8 mouse cellular contexts compared by ENCODE assay signal in the genomic region with DNA sequence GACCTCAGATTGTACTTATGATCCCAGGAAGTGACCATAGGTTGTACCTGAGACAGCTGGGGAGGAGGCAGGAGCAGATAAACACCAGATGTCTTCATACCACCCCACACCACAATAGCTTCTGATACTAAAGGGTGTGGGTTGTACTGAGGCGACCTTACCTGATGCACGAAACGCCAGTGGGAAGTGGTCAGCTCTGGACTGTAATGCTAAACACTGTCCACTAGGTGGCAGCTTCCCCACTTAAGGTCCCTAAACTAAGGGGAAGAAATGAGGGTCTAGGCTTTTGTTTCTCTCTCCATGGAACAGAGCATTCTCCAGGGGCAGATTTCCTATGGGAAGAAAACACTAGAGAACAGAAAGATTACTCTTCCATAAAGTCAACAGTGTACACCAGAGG. TPM values are rescaled to one million over a fixed set of nuclear protein-coding genes. Genes with fewer than 3 reads are reported as not detected.
DNase-seq lines count a peak whose midpoint lies in the region; ATAC-seq and TF ChIP-seq lines count a peak whose summit lies in the region.

No protein-coding gene starts in this region.

- peak; percentile 23 for TF ChIP-seq RAD21 in CH12.LX (IDR thresholded peaks at IDR 0.05; ENCODE audit: low read depth, low read length)

- TF ChIP-seq POLR2A in CH12.LX (IDR thresholded peaks at IDR 0.05; ENCODE audit: low read depth, low read length): no peak

- H3K27me3 ChIP-seq in hindbrain, embryonic 11.5 days (ENCODE audit: control insufficient read depth, insufficient read depth, low read length): no peaks in the 10 kb centered on the region
- no peaks in the 10 kb centered on the region for H3K27me3 ChIP-seq in hindbrain, embryonic 16.5 days (replicated peaks; ENCODE audit: control insufficient read depth, insufficient read depth, low read length)
- no peaks in the 10 kb centered on the region for H3K27me3 ChIP-seq in CH12.LX (replicated peaks)
- H3K27me3 ChIP-seq in limb, embryonic 10.5 days (ENCODE audit: low read depth, poor library complexity, severe bottlenecking): no peaks in the 10 kb centered on the region
- H3K27me3 ChIP-seq in forebrain, embryonic 16.5 days (replicated peaks; ENCODE audit: control insufficient read depth, insufficient read depth, low read length): no peaks in the 10 kb centered on the region

- TF ChIP-seq EP300 in CH12.LX (IDR thresholded peaks at IDR 0.05; ENCODE audit: low read length): no peak

- H3K36me3 ChIP-seq in hindbrain, embryonic 11.5 days (ENCODE audit: control insufficient read depth, insufficient read depth, low read length): no peaks in the 10 kb centered on the region
- no peaks in the 10 kb centered on the region for H3K36me3 ChIP-seq in hindbrain, embryonic 16.5 days (ENCODE audit: control insufficient read depth, insufficient read depth, low read length)
- H3K36me3 ChIP-seq in CH12.LX (replicated peaks in 1 of 2; ENCODE audit: control insufficient read depth in 1 of 2, insufficient read depth in 1 of 2, low read length in 1 of 2): peaks cover 0 to 5% of the 10 kb centered on the region in 2 experiments
- H3K36me3 ChIP-seq in limb, embryonic 10.5 days: peaks cover 11% of the 10 kb centered on the region
- peaks cover 5% of the 10 kb centered on the region for H3K36me3 ChIP-seq in forebrain, embryonic 16.5 days (ENCODE audit: control insufficient read depth, insufficient read depth)

- 37% methylated on average over 3 of the region's 3 CpGs for WGBS in hindbrain, embryonic 11.5 days
- 34% methylated on average over 3 of the region's 3 CpGs for WGBS in hindbrain, embryonic 16.5 days
- WGBS in limb, embryonic 10.5 days: 38% methylated on average over 3 of the region's 3 CpGs
- 24% methylated on average over 3 of the region's 3 CpGs for WGBS in forebrain, embryonic 16.5 days

- ATAC-seq in hindbrain, embryonic 11.5 days (ENCODE audit: low FRiP score): no peak
- ATAC-seq in hindbrain, embryonic 16.5 days: no peak
- peak; percentile 71 for ATAC-seq in megakaryocyte, adult 5-6 weeks (ENCODE audit: poor library complexity, severe bottlenecking)
- no peak for ATAC-seq in forebrain, embryonic 16.5 days

- H3K9me3 ChIP-seq in hindbrain, embryonic 11.5 days (ENCODE audit: control insufficient read depth, low read length): peaks cover 4% of the 10 kb centered on the region; the same call in 1 of the 2 replicates
- 0 out of 2 replicates have a peak, but pooled peaks cover 3% of the 10 kb centered on the region for H3K9me3 ChIP-seq in hindbrain, embryonic 16.5 days (ENCODE audit: control insufficient read depth, low read length)
- peaks cover 7% of the 10 kb centered on the region for H3K9me3 ChIP-seq in CH12.LX (replicated peaks; ENCODE audit: low read length)
- H3K9me3 ChIP-seq in limb, embryonic 10.5 days (replicated peaks): peaks cover 3% of the 10 kb centered on the region; the same call in 1 of the 2 replicates
- peaks cover 10% of the 10 kb centered on the region for H3K9me3 ChIP-seq in forebrain, embryonic 16.5 days (ENCODE audit: control insufficient read depth, low read length)

- no peaks in the 10 kb centered on the region for H3K4me1 ChIP-seq in hindbrain, embryonic 11.5 days (replicated peaks; ENCODE audit: control insufficient read depth, insufficient read depth, low read length)
- H3K4me1 ChIP-seq in hindbrain, embryonic 16.5 days (ENCODE audit: control insufficient read depth, insufficient read depth, low read depth, low read length): no peaks in the 10 kb centered on the region
- no peaks in the 10 kb centered on the region for H3K4me1 ChIP-seq in CH12.LX (ENCODE audit: control insufficient read depth in 1 of 2, insufficient read depth in 2 of 2)
- no peaks in the 10 kb centered on the region for H3K4me1 ChIP-seq in limb, embryonic 10.5 days
- H3K4me1 ChIP-seq in forebrain, embryonic 16.5 days (replicated peaks; ENCODE audit: control insufficient read depth, insufficient read depth, low read length): no peaks in the 10 kb centered on the region

- no peak overlapping the region for H3K4me2 ChIP-seq in hindbrain, embryonic 11.5 days (replicated peaks; ENCODE audit: low read depth, low read length)
- H3K4me2 ChIP-seq in hindbrain, embryonic 16.5 days (ENCODE audit: low read length): no peak overlapping the region
- no peak overlapping the region for H3K4me2 ChIP-seq in CH12.LX (ENCODE audit: insufficient read depth, low read depth, poor library complexity, severe bottlenecking)
- H3K4me2 ChIP-seq in forebrain, embryonic 16.5 days (ENCODE audit: low read length): no peak overlapping the region

- H3K9ac ChIP-seq in hindbrain, embryonic 11.5 days (ENCODE audit: low read depth, low read length): no peak overlapping the region
- H3K9ac ChIP-seq in hindbrain, embryonic 16.5 days (ENCODE audit: low read depth, low read length): no peak overlapping the region
- no peak overlapping the region for H3K9ac ChIP-seq in CH12.LX (ENCODE audit: insufficient read depth, low read depth)
- H3K9ac ChIP-seq in forebrain, embryonic 16.5 days (replicated peaks; ENCODE audit: low read depth, low read length): no peak overlapping the region

- peak; percentile 64 to 77 for TF ChIP-seq CTCF in CH12.LX (conservative IDR thresholded peaks at IDR 0.05 in 1 of 2, IDR thresholded peaks at IDR 0.05 in 1 of 2; ENCODE audit: low read depth in 2 of 2, low read length in 2 of 2)

- no peak overlapping the region for H3K4me3 ChIP-seq in hindbrain, embryonic 11.5 days (ENCODE audit: low read depth, low read length)
- H3K4me3 ChIP-seq in hindbrain, embryonic 16.5 days (ENCODE audit: low read length): no peak overlapping the region
- no peak overlapping the region for H3K4me3 ChIP-seq in CH12.LX (replicated peaks in 1 of 3; ENCODE audit: low read depth in 2 of 3, low read length in 2 of 3, poor library complexity in 1 of 3)
- H3K4me3 ChIP-seq in limb, embryonic 10.5 days: no peak overlapping the region
- H3K4me3 ChIP-seq in forebrain, embryonic 16.5 days (replicated peaks; ENCODE audit: low read length): no peak overlapping the region

- no peak overlapping the region for H3K27ac ChIP-seq in hindbrain, embryonic 11.5 days (ENCODE audit: low read depth, low read length)
- H3K27ac ChIP-seq in hindbrain, embryonic 16.5 days (ENCODE audit: low read depth, low read length): no peak overlapping the region
- no peak overlapping the region for H3K27ac ChIP-seq in CH12.LX (ENCODE audit: insufficient read depth, low read depth)
- no peak overlapping the region for H3K27ac ChIP-seq in limb, embryonic 10.5 days
- no peak overlapping the region for H3K27ac ChIP-seq in forebrain, embryonic 16.5 days (ENCODE audit: low read length)

- in situ Hi-C loops in CH12.LX (cut with MboI; ENCODE audit: low pct_ligation_motif_present, low pct_unique_long_range_greater_than_20kb, low sequenced_read_pairs): no loop called here

- DNase-seq in hindbrain, embryonic 11.5 days (ENCODE audit: low spot score): peak; percentile 44
- DNase-seq in CH12.LX (ENCODE audit: extremely low read depth) (peak; percentile 10), adipocyte (ENCODE audit: low spot score) (no peak)
- DNase-seq in cerebellum, adult 11-12 months: peak; percentile 9
- DNase-seq in limb, embryonic 10.5 days (ENCODE audit: low spot score): no peak

- dilution Hi-C loops in CH12.LX (cut with MboI; ENCODE audit: extremely low pct_ligation_motif_present, extremely low pct_unique_long_range_greater_than_20kb, low sequenced_read_pairs): no loop called here

- H3K79me2 ChIP-seq in CH12.LX (replicated peaks; ENCODE audit: control insufficient read depth, extremely low read depth, insufficient read depth, poor library complexity, severe bottlenecking): no peaks in the 10 kb centered on the region

TF ChIP-seq in CH12.LX, 34 proteins besides CTCF, POLR2A, EP300 and RAD21:
- no peak for TF ChIP-seq BHLHE40 (IDR thresholded peaks at IDR 0.05; ENCODE audit: low read depth, low read length)
- no peak for TF ChIP-seq ETS1 (conservative IDR thresholded peaks at IDR 0.05; ENCODE audit: low read depth, low read length)
- TF ChIP-seq MYC (IDR thresholded peaks at IDR 0.05; ENCODE audit: low read depth, low read length): no peak
- TF ChIP-seq SMC3 (IDR thresholded peaks at IDR 0.05; ENCODE audit: low read depth, low read length): peak; percentile 42
- TF ChIP-seq HCFC1 (IDR thresholded peaks at IDR 0.05; ENCODE audit: low read depth, low read length): no peak

RNA-seq across cellular contexts. Expression of a gene that starts 53.9 kb away (rescaled TPM):
- polyA plus RNA-seq in hindbrain, embryonic 11.5 days (2014; fragmentation: Nextera tagmentation; extraction: Ambion mirVana): 44.9 and 63.5 TPM in 2 replicates
- polyA plus RNA-seq in hindbrain, embryonic 16.5 days (2015; fragmentation: Nextera tagmentation; extraction: Ambion mirVana): 35.5 and 39.7 TPM in 2 replicates
- total RNA-seq in CH12.LX (2012; rRNA removed): 5.3 and 5.5 TPM in 2 replicates
- total RNA-seq in CH12.LX (2014; rRNA removed): 7.4 and 8.7 TPM in 2 replicates
- 21.6 and 22.0 TPM in 2 replicates for polyA plus RNA-seq in CH12.LX (2012; ENCODE audit: insufficient read length, low read depth)
- total RNA-seq in megakaryocyte, adult 5-6 weeks (2015): 21.2 and 32.9 TPM in 2 replicates
- total RNA-seq in megakaryocyte, adult 5-6 weeks (2017): 21.3 and 27.6 TPM in 2 replicates
- 44.0 and 55.8 TPM in 2 replicates for polyA plus RNA-seq in limb, embryonic 10.5 days (2016; fragmentation: Nextera tagmentation; extraction: Ambion mirVana)
- 50.0 and 56.3 TPM in 2 replicates for polyA plus RNA-seq in forebrain, embryonic 16.5 days (2015; fragmentation: Nextera tagmentation; extraction: Ambion mirVana)

Comparison
In these comparisons a context has a peak if more than half of its experiments do, and no peak if none do; other contexts are left out.
1. DNase-seq: peak in hindbrain, embryonic 11.5 days (single experiment), CH12.LX (single experiment) and cerebellum, adult 11-12 months (single experiment); none in limb, embryonic 10.5 days (single experiment) and adipocyte (single experiment).